Mouse (Mus musculus) kidney, embryonic 14.5 days (tissue): ENCODE measurements around the gene Rrp7a. TPM values are rescaled to one million over a fixed set of nuclear protein-coding genes. Genes with fewer than 3 reads are reported as not detected.

Experiments
- ATAC-seq: fragments of 200-750 bp; cut with Nextera tagmentation; 2 replicates; pipeline ENCODE4 v1.8.0; 2017; ENCODE audit warnings: moderate number of reproducible peaks, mild to moderate bottlenecking, moderate TSS enrichment, moderate library complexity; ENCODE audit not compliant: low FRiP score, low TSS enrichment
- H3K27ac ChIP-seq: fragments of 300-500 bp; sonication (generic); 2 replicates; pipeline ENCODE4 v1.5.1; 2014; ENCODE audit warnings: low read depth, mild to moderate bottlenecking, low read length, moderate library complexity, mixed read lengths
- H3K27me3 ChIP-seq: fragments of 300-500 bp; sonication (generic); 2 replicates; pipeline ENCODE4 v1.6.1; 2014; ENCODE audit warnings: mild to moderate bottlenecking, low read length; ENCODE audit not compliant: control insufficient read depth, insufficient read depth
- H3K36me3 ChIP-seq: fragments of 300-500 bp; sonication (generic); 2 replicates; pipeline ENCODE4 v1.6.1; 2014; ENCODE audit warnings: low read length, mixed read lengths; ENCODE audit not compliant: control insufficient read depth, insufficient read depth
- H3K4me1 ChIP-seq: fragments of 300-500 bp; sonication (generic); 2 replicates; pipeline ENCODE4 v1.6.1; 2014; ENCODE audit warnings: low read length, mixed read lengths; ENCODE audit not compliant: control insufficient read depth, insufficient read depth
- H3K4me2 ChIP-seq: fragments of 300-500 bp; sonication (generic); replicated peaks from 2 replicates; pipeline ENCODE4 v1.6.1; 2014; ENCODE audit warnings: low read depth, mild to moderate bottlenecking, low read length
- H3K4me3 ChIP-seq: fragments of 300-500 bp; sonication (generic); 2 replicates; pipeline ENCODE4 v1.5.1; 2014; ENCODE audit warnings: mild to moderate bottlenecking, low read length
- H3K9ac ChIP-seq: fragments of 300-500 bp; sonication (generic); 2 replicates; pipeline ENCODE4 v1.6.1; 2014; ENCODE audit warnings: low read depth, mild to moderate bottlenecking, low read length, moderate library complexity
- H3K9me3 ChIP-seq: fragments of 300-500 bp; sonication (generic); 2 replicates; pipeline ENCODE4 v1.6.1; 2016; ENCODE audit warnings: low read length; ENCODE audit not compliant: control insufficient read depth
- WGBS: fragments of 180-500 bp; shearing (Covaris S2); extraction: QIAGEN DNeasy Blood & Tissue Kit; methylation state at CpG from one replicate; pipeline ENCODE4 v1.1.7; 2014; 5-methylcytosine and 5-hydroxymethylcytosine counted together
- polyA plus RNA-seq: library from polyadenylated mRNA; unstranded; fragments of >200 nt; fragmentation: Nextera tagmentation; extraction: Ambion mirVana; gene quantifications from 2 replicates; pipeline ENCODE4 v1.2.1, GENCODE M21; 2014

Gene Rrp7a
- polyA plus RNA-seq, 1 experiment from 2014 or later: 50.2 TPM

GRCm38 (mm10) chr15:83167126-83167525, 44.5 kb upstream of the Rrp7a start:
- peaks cover 36% of the 10 kb centered on the region for H3K4me1 ChIP-seq
- no peaks in the 10 kb centered on the region for H3K9me3 ChIP-seq
- no peak overlapping the region for H3K4me3 ChIP-seq
- 32% methylated on average over 5 of the region's 5 CpGs for WGBS
- no peak; the same call in 1 of the 2 replicates for ATAC-seq
- peaks cover 12% of the 10 kb centered on the region for H3K36me3 ChIP-seq
- H3K4me2 ChIP-seq: no peak overlapping the region
- no peaks in the 10 kb centered on the region for H3K27me3 ChIP-seq
- peak overlapping the region; percentile 65 for H3K27ac ChIP-seq
- H3K9ac ChIP-seq: 0 out of 2 replicates have a peak overlapping the region, but pooled peaks have one; percentile 18

- Histone ChIP-seq H3K9me3 (no peaks in the 10 kb centered on the region), H3K36me3 (peaks cover 17% of the 10 kb centered on the region), H3K9ac (no peak overlapping the region), H3K27me3 (no peaks in the 10 kb centered on the region), H3K4me2 (no peak overlapping the region), H3K4me3 (no peak overlapping the region), H3K4me1 (peaks cover 36% of the 10 kb centered on the region), H3K27ac (peak overlapping the region; percentile 65; the same call in 1 of the 2 replicates)
- ATAC-seq: no peak
- 74% methylated on average over 3 of the region's 3 CpGs for WGBS
These were observed 44.0 kb upstream of the Rrp7a start for GRCm38 (mm10) chr15:83166642-83167041.

GRCm38 (mm10) chr15:83165526-83166315, 43.1 kb upstream of the Rrp7a start:
- no peak overlapping the region for H3K4me2 ChIP-seq
- H3K27ac ChIP-seq: no peak overlapping the region
- ATAC-seq: no peak
- H3K4me1 ChIP-seq: peaks cover 30% of the 10 kb centered on the region
- peaks cover 21% of the 10 kb centered on the region for H3K36me3 ChIP-seq
- 93% methylated on average over 13 of the region's 13 CpGs for WGBS
- no peaks in the 10 kb centered on the region for H3K27me3 ChIP-seq
- H3K4me3 ChIP-seq: no peak overlapping the region
- no peak overlapping the region for H3K9ac ChIP-seq
- H3K9me3 ChIP-seq: no peaks in the 10 kb centered on the region

GRCm38 (mm10) chr15:83164971-83165471, 42.4 kb upstream of the Rrp7a start:
- Histone ChIP-seq H3K9me3 (no peaks in the 10 kb centered on the region), H3K4me2 (no peak overlapping the region), H3K27me3 (no peaks in the 10 kb centered on the region), H3K27ac (peak overlapping the region; percentile 24; the same call in 1 of the 2 replicates), H3K36me3 (peaks cover 27% of the 10 kb centered on the region), H3K9ac (no peak overlapping the region), H3K4me1 (peaks cover 25% of the 10 kb centered on the region), H3K4me3 (no peak overlapping the region)
- 61% methylated on average over 5 of the region's 5 CpGs for WGBS
- ATAC-seq: no peak

GRCm38 (mm10) chr15:83162818-83163485, 40.4 kb upstream of the Rrp7a start:
- H3K9ac ChIP-seq: no peak overlapping the region
- H3K9me3 ChIP-seq: no peaks in the 10 kb centered on the region
- H3K4me2 ChIP-seq: no peak overlapping the region
- H3K36me3 ChIP-seq: peaks cover 40% of the 10 kb centered on the region
- peaks cover 18% of the 10 kb centered on the region for H3K4me1 ChIP-seq
- no peaks in the 10 kb centered on the region for H3K27me3 ChIP-seq
- 87% methylated on average over 11 of the region's 11 CpGs for WGBS
- H3K27ac ChIP-seq: no peak overlapping the region
- no peak for ATAC-seq
- H3K4me3 ChIP-seq: no peak overlapping the region

GRCm38 (mm10) chr15:83162001-83162400, 39.4 kb upstream of the Rrp7a start:
- Histone ChIP-seq H3K36me3 (peaks cover 42% of the 10 kb centered on the region), H3K4me3 (no peak overlapping the region), H3K27me3 (no peaks in the 10 kb centered on the region), H3K27ac (no peak overlapping the region), H3K9ac (no peak overlapping the region), H3K4me1 (peaks cover 11% of the 10 kb centered on the region), H3K4me2 (no peak overlapping the region), H3K9me3 (no peaks in the 10 kb centered on the region)
- 92% methylated on average over 4 of the region's 4 CpGs for WGBS
- no peak for ATAC-seq

GRCm38 (mm10) chr15:83161062-83161748, 38.6 kb upstream of the Rrp7a start:
- WGBS: 63% methylated on average over 10 of the region's 10 CpGs
- Histone ChIP-seq H3K27ac (no peak overlapping the region), H3K4me3 (no peak overlapping the region), H3K36me3 (peaks cover 45% of the 10 kb centered on the region), H3K4me2 (no peak overlapping the region), H3K4me1 (peaks cover 3% of the 10 kb centered on the region; the same call in 1 of the 2 replicates), H3K27me3 (no peaks in the 10 kb centered on the region), H3K9me3 (no peaks in the 10 kb centered on the region), H3K9ac (no peak overlapping the region)
- no peak for ATAC-seq

- H3K4me3 ChIP-seq: no peak overlapping the region
- no peak overlapping the region for H3K9ac ChIP-seq
- H3K4me1 ChIP-seq: peaks cover 3% of the 10 kb centered on the region; the same call in 1 of the 2 replicates
- WGBS: 92% methylated on average over 4 of the region's 4 CpGs
- H3K27ac ChIP-seq: no peak overlapping the region
- no peak for ATAC-seq
- no peaks in the 10 kb centered on the region for H3K9me3 ChIP-seq
- peaks cover 45% of the 10 kb centered on the region for H3K36me3 ChIP-seq
- no peak overlapping the region for H3K4me2 ChIP-seq
- H3K27me3 ChIP-seq: no peaks in the 10 kb centered on the region
These were observed 38.0 kb upstream of the Rrp7a start for GRCm38 (mm10) chr15:83160561-83160960.
